Mouse (Mus musculus): ENCODE measurements around the gene Fbxw8.

GRCm38 (mm10) chr5:118126671-118127070 lies 28.6 kb downstream of the Fbxw8 start:
- no peak for TF ChIP-seq CTCF (IDR thresholded peaks at IDR 0.05; ENCODE audit: control insufficient read depth, insufficient read depth, insufficient replicate concordance, low read depth, low read length)
- no peak for TF ChIP-seq POLR2A (IDR thresholded peaks at IDR 0.05; ENCODE audit: control insufficient read depth, low read depth, low read length)
